Comparison of ENCODE assay signal across 18 mouse cellular contexts in the genomic region with DNA sequence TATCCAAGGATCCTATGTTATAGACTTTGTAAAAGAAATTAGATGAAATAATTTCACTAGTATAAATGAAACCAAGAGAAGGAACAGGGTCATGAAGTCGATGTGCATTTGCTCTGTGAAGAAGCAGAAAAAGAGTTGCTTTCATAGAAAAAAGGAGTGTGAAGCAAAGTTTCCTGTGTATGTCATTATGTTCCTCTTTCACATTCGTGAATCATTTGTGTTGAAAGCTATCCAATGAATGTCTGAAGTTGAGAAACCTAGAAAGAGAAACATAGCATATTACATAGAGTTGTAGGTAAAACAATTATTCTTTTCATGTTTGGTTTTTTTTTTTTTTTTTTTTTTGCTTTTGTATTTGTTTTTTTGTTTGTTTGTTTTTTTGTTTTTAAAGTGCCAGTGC.
"Had no signal": no experiment of that assay in that cellular context is flagged by ENCODE, and none has a peak within 500 bp of the region (broad histone marks: within the 10 kb centered on the region; RNA-seq: fewer than 3 reads in every experiment).

No protein-coding gene starts in this region.

- H3K4me1 ChIP-seq: kidney, embryonic 15.5 days; limb, embryonic 10.5 days; limb, embryonic 13.5 days; liver, embryonic 12.5 days; liver, embryonic 15.5 days; megakaryocyte, embryonic 14.5 days; midbrain, embryonic 10.5 days; midbrain, embryonic 13.5 days had no signal

- DNase-seq: kidney, adult 2 months; kidney, postnatal 10 days; kidney, postnatal 36 days; liver; lung, adult 18-20 months; lung, postnatal 10 days; lung, postnatal 4 days; thymus, adult 18-20 months; thymus, postnatal 36 days had no signal

- H3K9ac ChIP-seq: kidney, embryonic 15.5 days; limb, embryonic 13.5 days; liver, embryonic 12.5 days; liver, embryonic 15.5 days; midbrain, embryonic 13.5 days had no signal

- H3K36me3 ChIP-seq: kidney, embryonic 15.5 days; limb, embryonic 10.5 days; limb, embryonic 13.5 days; liver, embryonic 12.5 days; liver, embryonic 15.5 days; midbrain, embryonic 10.5 days; midbrain, embryonic 13.5 days had no signal

- H3K4me2 ChIP-seq: kidney, embryonic 15.5 days; limb, embryonic 13.5 days; liver, embryonic 12.5 days; liver, embryonic 15.5 days; midbrain, embryonic 13.5 days had no signal

- H3K9me3 ChIP-seq: kidney, embryonic 15.5 days; limb, embryonic 10.5 days; limb, embryonic 13.5 days; liver, embryonic 12.5 days; liver, embryonic 15.5 days; megakaryocyte, embryonic 14.5 days; midbrain, embryonic 10.5 days; midbrain, embryonic 13.5 days had no signal

- H3K4me3 ChIP-seq: kidney, embryonic 15.5 days; limb, embryonic 10.5 days; limb, embryonic 13.5 days; liver, embryonic 12.5 days; liver, embryonic 15.5 days; megakaryocyte, embryonic 14.5 days; midbrain, embryonic 10.5 days; midbrain, embryonic 13.5 days had no signal

- H3K27ac ChIP-seq: kidney, embryonic 15.5 days; limb, embryonic 10.5 days; limb, embryonic 13.5 days; liver, embryonic 12.5 days; liver, embryonic 15.5 days; midbrain, embryonic 10.5 days; midbrain, embryonic 13.5 days had no signal

- ATAC-seq: liver, embryonic 12.5 days; midbrain, embryonic 13.5 days; midbrain, embryonic 16.5 days had no signal

- H3K27me3 ChIP-seq: kidney, embryonic 15.5 days; limb, embryonic 13.5 days; liver, embryonic 12.5 days; liver, embryonic 15.5 days; megakaryocyte, embryonic 14.5 days; midbrain, embryonic 13.5 days had no signal
